Mouse (Mus musculus) intestine, embryonic 14.5 days (tissue): ENCODE results near the gene Grik4. TPM values are rescaled to one million over a fixed set of nuclear protein-coding genes. Genes with fewer than 3 reads are reported as not detected.

Experiments
- ATAC-seq: fragments of 200-750 bp; cut with Nextera tagmentation; replicated peaks from 2 replicates; pipeline ENCODE4 v1.8.0; 2017; ENCODE audit warnings: low read depth, moderate number of reproducible peaks, moderate TSS enrichment, moderate library complexity; ENCODE audit not compliant: low FRiP score, low TSS enrichment
- DNase-seq: peaks from one replicate; pipeline ENCODE4 v3.0.0-alpha.2; 2018; ENCODE audit warnings: low spot score
- H3K27ac ChIP-seq: fragments of 300-500 bp; sonication (generic); 2 replicates; pipeline ENCODE4 v1.5.1; 2014; ENCODE audit warnings: low read depth, mild to moderate bottlenecking, control low read depth
- H3K27me3 ChIP-seq: fragments of 300-500 bp; sonication (generic); replicated peaks from 2 replicates; pipeline ENCODE4 v1.6.1; 2014; ENCODE audit warnings: low read length, control low read depth; ENCODE audit not compliant: control insufficient read depth, insufficient read depth
- H3K36me3 ChIP-seq: fragments of 300-500 bp; sonication (generic); 2 replicates; pipeline ENCODE4 v1.6.1; 2014; ENCODE audit warnings: low read length, control low read depth; ENCODE audit not compliant: control insufficient read depth, insufficient read depth
- H3K4me1 ChIP-seq: fragments of 300-500 bp; sonication (generic); replicated peaks from 2 replicates; pipeline ENCODE4 v1.6.1; 2014; ENCODE audit warnings: low read length, control low read depth, mixed read lengths; ENCODE audit not compliant: control insufficient read depth, insufficient read depth
- H3K4me2 ChIP-seq: fragments of 300-500 bp; sonication (generic); 2 replicates; pipeline ENCODE4 v1.6.1; 2014; ENCODE audit warnings: low read length
- H3K4me3 ChIP-seq: fragments of 300-500 bp; sonication (generic); 2 replicates; pipeline ENCODE4 v1.5.1; 2014; ENCODE audit warnings: low read depth, low read length, control low read depth, mixed read lengths
- H3K9ac ChIP-seq: fragments of 300-500 bp; sonication (generic); 2 replicates; pipeline ENCODE4 v1.6.1; 2014; ENCODE audit warnings: mild to moderate bottlenecking, low read length
- H3K9me3 ChIP-seq: fragments of 300-500 bp; sonication (generic); 2 replicates; pipeline ENCODE4 v1.6.1; 2016; ENCODE audit warnings: low read length, control low read depth; ENCODE audit not compliant: control insufficient read depth
- WGBS: fragments of 180-500 bp; shearing (Covaris S2); extraction: QIAGEN DNeasy Blood & Tissue Kit; methylation state at CpG from one replicate; pipeline ENCODE4 v1.1.7; 2014; 5-methylcytosine and 5-hydroxymethylcytosine counted together
- polyA plus RNA-seq: library from polyadenylated mRNA; unstranded; fragments of >200 nt; fragmentation: Nextera tagmentation; extraction: Ambion mirVana; gene quantifications from 2 replicates; pipeline ENCODE4 v1.2.1, GENCODE M21; 2014

Gene Grik4
- polyA plus RNA-seq, 1 experiment from 2014 or later, result 1.3 TPM

GRCm38 (mm10) chr9:42861711-42862110 lies 82.6 kb downstream of the Grik4 start:
- no peak for ATAC-seq
- Histone ChIP-seq H3K4me3 (no peak overlapping the region), H3K27me3 (no peaks in the 10 kb centered on the region), H3K4me2 (no peak overlapping the region), H3K9me3 (no peaks in the 10 kb centered on the region), H3K36me3 (no peaks in the 10 kb centered on the region), H3K4me1 (peaks cover 31% of the 10 kb centered on the region), H3K27ac (no peak overlapping the region), H3K9ac (no peak overlapping the region)
- WGBS, result 79% methylated on average over 5 of the region's 6 CpGs
- no peak for DNase-seq

GRCm38 (mm10) chr9:42861238-42861637 lies 83.1 kb downstream of the Grik4 start:
- 51% methylated on average over 11 of the region's 11 CpGs for WGBS
- no peaks in the 10 kb centered on the region for H3K27me3 ChIP-seq
- H3K36me3 ChIP-seq, result no peaks in the 10 kb centered on the region
- H3K9me3 ChIP-seq, result no peaks in the 10 kb centered on the region
- DNase-seq (no peak), ATAC-seq (no peak)
- no peak overlapping the region for H3K4me3 ChIP-seq
- H3K4me1 ChIP-seq, result peaks cover 31% of the 10 kb centered on the region
- H3K27ac ChIP-seq, result no peak overlapping the region
- no peak overlapping the region for H3K9ac ChIP-seq
- H3K4me2 ChIP-seq, result no peak overlapping the region

GRCm38 (mm10) chr9:42859959-42860794 lies 84.1 kb downstream of the Grik4 start:
- no peaks in the 10 kb centered on the region for H3K9me3 ChIP-seq
- H3K4me3 ChIP-seq, result no peak overlapping the region
- H3K27ac ChIP-seq, result no peak overlapping the region
- H3K4me1 ChIP-seq, result peaks cover 22% of the 10 kb centered on the region
- H3K27me3 ChIP-seq, result no peaks in the 10 kb centered on the region
- DNase-seq, result no peak
- H3K9ac ChIP-seq, result no peak overlapping the region
- no peak for ATAC-seq
- 72% methylated on average over 10 of the region's 10 CpGs for WGBS
- H3K4me2 ChIP-seq, result no peak overlapping the region
- H3K36me3 ChIP-seq, result no peaks in the 10 kb centered on the region

GRCm38 (mm10) chr9:42858998-42859690 lies 85.1 kb downstream of the Grik4 start:
- Histone ChIP-seq H3K4me2 (no peak overlapping the region), H3K36me3 (no peaks in the 10 kb centered on the region), H3K4me1 (peaks cover 16% of the 10 kb centered on the region; the same call in 1 of the 2 replicates), H3K27me3 (no peaks in the 10 kb centered on the region), H3K9me3 (no peaks in the 10 kb centered on the region), H3K9ac (no peak overlapping the region), H3K4me3 (no peak overlapping the region), H3K27ac (no peak overlapping the region)
- ATAC-seq (no peak), DNase-seq (no peak)
- 78% methylated on average over 4 of the region's 4 CpGs for WGBS

- H3K4me3 ChIP-seq, result no peak overlapping the region
- DNase-seq (no peak), ATAC-seq (no peak)
- WGBS, result 59% methylated on average over 3 of the region's 3 CpGs
- peaks cover 16% of the 10 kb centered on the region; the same call in 1 of the 2 replicates for H3K4me1 ChIP-seq
- no peaks in the 10 kb centered on the region for H3K27me3 ChIP-seq
- no peak overlapping the region for H3K4me2 ChIP-seq
- H3K9me3 ChIP-seq, result no peaks in the 10 kb centered on the region
- H3K27ac ChIP-seq, result no peak overlapping the region
- H3K36me3 ChIP-seq, result no peaks in the 10 kb centered on the region
- no peak overlapping the region for H3K9ac ChIP-seq
These were observed 85.7 kb downstream of the Grik4 start for GRCm38 (mm10) chr9:42858576-42858975.

- H3K4me3 ChIP-seq, result no peak overlapping the region
- DNase-seq (no peak), ATAC-seq (no peak)
- H3K36me3 ChIP-seq, result no peaks in the 10 kb centered on the region
- H3K27me3 ChIP-seq, result no peaks in the 10 kb centered on the region
- 86% methylated on average over 3 of the region's 3 CpGs for WGBS
- no peak overlapping the region for H3K9ac ChIP-seq
- no peaks in the 10 kb centered on the region for H3K9me3 ChIP-seq
- peaks cover 16% of the 10 kb centered on the region; the same call in 1 of the 2 replicates for H3K4me1 ChIP-seq
- H3K4me2 ChIP-seq, result no peak overlapping the region
- H3K27ac ChIP-seq, result no peak overlapping the region
These were observed 86.5 kb downstream of the Grik4 start for GRCm38 (mm10) chr9:42857756-42858155.

- Histone ChIP-seq H3K4me2 (no peak overlapping the region), H3K9ac (no peak overlapping the region), H3K27me3 (no peaks in the 10 kb centered on the region), H3K27ac (no peak overlapping the region), H3K9me3 (no peaks in the 10 kb centered on the region), H3K36me3 (no peaks in the 10 kb centered on the region), H3K4me1 (peaks cover 3% of the 10 kb centered on the region; the same call in 1 of the 2 replicates), H3K4me3 (no peak overlapping the region)
- DNase-seq (no peak), ATAC-seq (no peak)
- WGBS, result 77% methylated on average over 3 of the region's 3 CpGs
These were observed 91.2 kb downstream of the Grik4 start for GRCm38 (mm10) chr9:42853077-42853476.

- Histone ChIP-seq H3K36me3 (no peaks in the 10 kb centered on the region), H3K27ac (no peak overlapping the region), H3K9me3 (no peaks in the 10 kb centered on the region), H3K4me1 (peaks cover 8% of the 10 kb centered on the region; the same call in 1 of the 2 replicates), H3K27me3 (no peaks in the 10 kb centered on the region), H3K4me2 (no peak overlapping the region), H3K4me3 (no peak overlapping the region), H3K9ac (no peak overlapping the region)
- DNase-seq, result no peak
- WGBS, result 68% methylated on average over 6 of the region's 6 CpGs
- no peak for ATAC-seq
These were observed 94.2 kb downstream of the Grik4 start for GRCm38 (mm10) chr9:42850063-42850462.
